Mouse (Mus musculus): ENCODE measurements around the gene Sptb. TPM values are rescaled to one million over a fixed set of nuclear protein-coding genes. Genes with fewer than 3 reads are reported as not detected.

Sptb gene
- total and polyA plus RNA-seq, 3 experiments, result 17.9 to 85.1 (median 35.4) TPM

- no peaks in the 10 kb centered on the region for H3K4me1 ChIP-seq (ENCODE audit: control insufficient read depth in 1 of 2, insufficient read depth in 2 of 2, low read length in 2 of 2)
- H3K27me3 ChIP-seq (ENCODE audit: control insufficient read depth in 1 of 2, insufficient read depth in 2 of 2, low read length in 2 of 2), result no peaks in the 10 kb centered on the region
- H3K9ac ChIP-seq (ENCODE audit: control insufficient read depth, low read depth, low read length, poor library complexity, severe bottlenecking), result no peak overlapping the region
- no peak for TF ChIP-seq MAZ (IDR thresholded peaks at IDR 0.05; ENCODE audit: low read depth, low read length)
- no peaks in the 10 kb centered on the region for H3K9me3 ChIP-seq (replicated peaks; ENCODE audit: insufficient read depth, low read length)
- H3K27ac ChIP-seq (ENCODE audit: control insufficient read depth, low read depth, low read length), result no peak overlapping the region
- H3K79me2 ChIP-seq (ENCODE audit: control insufficient read depth, insufficient read depth, low read length, poor library complexity), result no peaks in the 10 kb centered on the region
- H3K36me3 ChIP-seq (ENCODE audit: control insufficient read depth in 1 of 2, insufficient read depth in 2 of 2, low read length in 2 of 2), result no peaks in the 10 kb centered on the region
- no peak for DNase-seq (ENCODE audit: low read depth, low spot score)
- H3K4me3 ChIP-seq (ENCODE audit: control insufficient read depth in 1 of 2, insufficient read depth in 1 of 2, low read depth in 2 of 2, low read length in 2 of 2), result no peak overlapping the region
Observed at GRCm38 (mm10) chr12:76566284-76566683, 144.1 kb downstream of the Sptb start.

- DNase-seq (ENCODE audit: low read depth, low spot score), result no peak
- no peak for TF ChIP-seq MAZ (IDR thresholded peaks at IDR 0.05; ENCODE audit: low read depth, low read length)
- no peak for TF ChIP-seq NELFE (IDR thresholded peaks at IDR 0.05; ENCODE audit: low read depth, low read length)
- no peak for TF ChIP-seq ELF1 (IDR thresholded peaks at IDR 0.05; ENCODE audit: low read depth, low read length)
- no peak for TF ChIP-seq JUND (IDR thresholded peaks at IDR 0.05; ENCODE audit: low read depth, low read length)
- TF ChIP-seq UBTF (IDR thresholded peaks at IDR 0.05; ENCODE audit: borderline replicate concordance, insufficient read depth, low read depth, low read length), result no peak
- TF ChIP-seq EP300 (IDR thresholded peaks at IDR 0.05; ENCODE audit: low read depth in 1 of 2, low read length in 2 of 2), result no peak
- no peak for TF ChIP-seq SMC3 (IDR thresholded peaks at IDR 0.05; ENCODE audit: low read depth, low read length)
- TF ChIP-seq MYB (IDR thresholded peaks at IDR 0.05; ENCODE audit: low read depth, low read length), result no peak
- TF ChIP-seq KAT2A (conservative IDR thresholded peaks at IDR 0.05; ENCODE audit: low read depth, low read length), result no peak
- no peak for TF ChIP-seq SIN3A (IDR thresholded peaks at IDR 0.05; ENCODE audit: low read length)
- TF ChIP-seq RAD21 (IDR thresholded peaks at IDR 0.05; ENCODE audit: low read depth, low read length), result no peak
- TF ChIP-seq USF2 (IDR thresholded peaks at IDR 0.05; ENCODE audit: borderline replicate concordance in 1 of 2, insufficient read depth in 1 of 2, low read depth in 1 of 2, low read length in 2 of 2), result no peak
- no peak for TF ChIP-seq CHD2 (IDR thresholded peaks at IDR 0.05; ENCODE audit: low read length)
- TF ChIP-seq ZKSCAN1 (IDR thresholded peaks at IDR 0.05; ENCODE audit: low read depth, low read length), result no peak
- TF ChIP-seq CHD1 (IDR thresholded peaks at IDR 0.05; ENCODE audit: low read depth, low read length), result no peak
- TF ChIP-seq HCFC1 (IDR thresholded peaks at IDR 0.05; ENCODE audit: low read depth, low read length), result no peak
- no peak for TF ChIP-seq TBP (IDR thresholded peaks at IDR 0.05; ENCODE audit: low read depth, low read length)
- no peak for TF ChIP-seq GATA1 (IDR thresholded peaks at IDR 0.05; ENCODE audit: low read depth, low read length)
- no peak for TF ChIP-seq POLR2AphosphoS2 (IDR thresholded peaks at IDR 0.05; ENCODE audit: low read length)
- TF ChIP-seq TCF12 (IDR thresholded peaks at IDR 0.05; ENCODE audit: low read depth, low read length), result no peak
- H3K27me3 ChIP-seq (ENCODE audit: control insufficient read depth in 1 of 2, insufficient read depth in 2 of 2, low read length in 2 of 2), result no peaks in the 10 kb centered on the region
Observed at GRCm38 (mm10) chr12:76562196-76562595, 148.2 kb downstream of the Sptb start.

More at GRCm38 (mm10) chr12:76562196-76562595, 148.2 kb downstream of the Sptb start:
- Histone ChIP-seq H3K9me3 (replicated peaks; ENCODE audit: insufficient read depth, low read length) (no peaks in the 10 kb centered on the region), H3K79me2 (ENCODE audit: control insufficient read depth, insufficient read depth, low read length, poor library complexity) (no peaks in the 10 kb centered on the region), H3K36me3 (ENCODE audit: control insufficient read depth in 1 of 2, insufficient read depth in 2 of 2, low read length in 2 of 2) (no peaks in the 10 kb centered on the region), H3K4me3 (ENCODE audit: control insufficient read depth in 1 of 2, insufficient read depth in 1 of 2, low read depth in 2 of 2, low read length in 2 of 2) (no peak overlapping the region), H3K27ac (ENCODE audit: control insufficient read depth, low read depth, low read length) (no peak overlapping the region), H3K9ac (ENCODE audit: control insufficient read depth, low read depth, low read length, poor library complexity, severe bottlenecking) (no peak overlapping the region), H3K4me1 (ENCODE audit: control insufficient read depth in 1 of 2, insufficient read depth in 2 of 2, low read length in 2 of 2) (no peaks in the 10 kb centered on the region)

Measured in MEL (cell line).